Mouse (Mus musculus) heart, adult 2 months (tissue): ENCODE data around the gene Atf6.

Experiments used
- CTCF ChIP-seq: fragments of 200-600 bp; IDR thresholded peaks from 2 replicates; pipeline ENCODE4 v1.8.1; 2022; ENCODE audit warnings: antibody characterized with exemption, mild to moderate bottlenecking, moderate library complexity
- EP300 ChIP-seq: fragments of 200-500 bp; IDR thresholded peaks from 2 replicates; pipeline ENCODE4 v1.6.1; 2011; ENCODE audit warnings: low read depth, low read length, control low read depth; ENCODE audit not compliant: insufficient read depth
- POLR2A ChIP-seq: fragments of 200-500 bp; IDR thresholded peaks from 2 replicates; pipeline ENCODE4 v1.6.1; 2011; ENCODE audit warnings: mild to moderate bottlenecking, low read depth, low read length, control low read depth; ENCODE audit not compliant: insufficient read depth

DNA sequence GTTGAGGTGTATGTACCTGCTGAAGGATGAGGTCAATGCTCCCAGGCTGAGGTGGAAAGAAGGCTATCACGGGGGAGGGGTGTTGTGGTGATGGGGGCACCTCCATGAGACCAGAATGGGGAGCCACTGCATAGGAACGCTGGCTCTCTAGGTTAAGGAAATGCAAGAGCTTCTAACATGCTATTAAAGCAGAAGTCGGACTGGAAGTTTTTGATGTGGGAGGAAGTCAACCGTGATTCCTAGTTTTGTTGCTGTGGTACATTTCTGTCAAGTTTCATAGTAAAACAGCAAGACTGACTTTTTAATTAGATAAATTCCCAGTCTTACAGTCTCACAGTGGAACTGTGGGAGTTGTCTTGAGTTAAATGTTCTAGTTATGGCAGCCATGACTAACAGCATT lies 161.5 kb downstream of the Atf6 start:
- TF ChIP-seq POLR2A, result no peak
- TF ChIP-seq CTCF, result no peak
- no peak for TF ChIP-seq EP300
